Mouse (Mus musculus) adrenal gland, adult 8-10 months (tissue): ENCODE data around the gene Uggt1. TPM values are rescaled to one million over a fixed set of nuclear protein-coding genes. Genes with fewer than 3 reads are reported as not detected.
A peak's percentile ranks its signal among the peaks of the same experiment; 100 is the strongest.

Source experiments
- DNase-seq: peaks from one replicate; pipeline ENCODE4 v3.0.0; 2022
- total RNA-seq, 4 experiments: library from RNA; stranded (reverse); gene quantifications; 2 replicates each; pipeline ENCODE4 v1.2.4; 2022

The Uggt1 gene
- total RNA-seq, 4 experiments from 2014 or later = 50.9 to 64.5 (median 54.8) TPM

DNA sequence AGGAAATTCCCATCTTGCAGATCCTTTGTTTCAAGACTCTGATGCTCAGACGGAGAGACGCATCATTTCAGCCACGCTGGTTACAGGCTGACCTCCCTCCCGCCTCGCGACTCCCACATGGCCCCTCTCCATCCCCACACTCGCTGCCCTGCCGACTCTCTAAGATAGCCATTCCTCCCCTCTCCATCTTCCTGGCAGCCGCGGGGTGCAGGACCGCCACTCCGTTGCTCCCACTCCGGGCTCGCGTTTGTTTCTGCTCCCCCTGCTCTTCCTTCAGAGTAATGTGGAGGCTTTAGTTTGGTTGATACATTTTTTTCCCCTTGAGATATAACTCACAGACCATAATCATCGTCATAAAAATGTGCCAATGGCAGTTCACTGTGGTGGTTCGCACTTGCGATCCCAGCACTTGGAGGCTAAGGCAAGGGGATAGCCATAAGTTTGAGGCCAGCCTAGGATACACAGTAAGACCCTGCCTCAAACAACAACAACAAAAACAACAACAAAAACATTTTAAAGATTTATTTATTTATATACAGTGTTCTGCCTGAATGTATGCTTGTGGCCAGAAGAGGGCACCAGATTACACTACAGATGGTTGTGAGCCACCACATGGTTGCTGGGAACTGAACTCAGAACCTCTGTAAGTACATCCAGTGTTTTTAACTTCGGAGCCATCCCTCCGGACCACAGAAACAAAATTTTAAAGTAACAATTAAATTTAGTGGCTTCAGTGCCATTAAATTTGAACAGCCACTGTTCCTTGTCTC, 11.5 kb upstream of the Uggt1 start:
- DNase-seq = no peak

GRCm38 (mm10) chr1:36254635-36255360, 10.3 kb upstream of the Uggt1 start:
- DNase-seq = no peak

GRCm38 (mm10) chr1:36252791-36253190, 8.3 kb upstream of the Uggt1 start:
- peak; percentile 52 for DNase-seq

- DNase-seq = no peak
Observed at GRCm38 (mm10) chr1:36251426-36251825, 6.9 kb upstream of the Uggt1 start.

DNA sequence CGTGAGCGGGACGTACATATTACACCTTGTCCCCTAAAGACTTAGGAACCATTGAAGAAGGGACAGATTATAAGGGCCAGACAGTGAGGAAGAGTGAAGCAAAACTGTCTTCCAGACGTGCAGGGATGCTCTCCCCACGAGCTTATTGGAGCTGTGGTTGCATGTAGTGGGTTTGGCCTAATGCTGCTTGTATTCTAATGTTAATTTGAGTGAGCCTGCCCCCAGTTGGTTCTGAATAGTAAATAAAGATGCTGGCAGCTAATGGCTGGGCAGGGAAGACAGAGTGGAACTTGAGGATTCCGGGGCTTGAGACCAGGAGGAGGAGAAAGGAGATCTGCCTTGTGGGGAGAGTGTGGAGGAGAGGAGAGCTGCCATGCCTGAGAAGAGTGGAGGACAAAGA, 2.2 kb upstream of the Uggt1 start:
- DNase-seq = no peak

GRCm38 (mm10) chr1:36244828-36245215, 302 bp upstream of the Uggt1 start:
- DNase-seq = no peak

DNA sequence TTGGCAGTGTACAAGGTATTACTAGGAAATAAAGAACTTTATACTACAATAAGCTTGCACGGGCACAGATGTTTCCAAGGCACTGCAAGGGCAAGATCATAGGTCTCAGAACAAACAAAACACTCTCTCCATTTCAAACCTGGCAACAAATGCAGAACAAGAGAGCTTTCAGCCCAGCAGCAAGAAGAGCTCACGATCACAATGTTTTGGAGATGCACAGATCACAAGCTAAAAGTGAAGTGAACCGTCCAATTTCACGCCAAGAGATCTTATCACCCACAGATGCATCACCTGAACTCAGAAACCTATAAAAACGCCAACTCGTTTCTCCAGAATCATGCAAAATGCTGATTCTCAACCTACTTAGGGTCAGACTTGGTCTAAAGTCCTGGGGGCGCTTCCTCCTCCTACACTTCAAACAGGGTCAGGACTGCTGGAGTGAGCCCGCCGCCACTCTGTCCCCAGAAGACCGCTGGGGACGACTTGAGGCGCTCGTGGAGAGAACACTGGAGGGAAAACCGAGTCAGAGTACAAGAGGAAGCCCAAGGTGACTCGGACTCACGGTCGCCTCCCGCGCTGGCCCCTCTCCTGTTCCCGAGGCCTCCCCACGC, 968 bp downstream of the Uggt1 start:
- DNase-seq = no peak

GRCm38 (mm10) chr1:36241903-36242429, 2.6 kb downstream of the Uggt1 start:
- DNase-seq = no peak

- no peak for DNase-seq
Observed at GRCm38 (mm10) chr1:36240176-36240575, 4.3 kb downstream of the Uggt1 start.

DNA sequence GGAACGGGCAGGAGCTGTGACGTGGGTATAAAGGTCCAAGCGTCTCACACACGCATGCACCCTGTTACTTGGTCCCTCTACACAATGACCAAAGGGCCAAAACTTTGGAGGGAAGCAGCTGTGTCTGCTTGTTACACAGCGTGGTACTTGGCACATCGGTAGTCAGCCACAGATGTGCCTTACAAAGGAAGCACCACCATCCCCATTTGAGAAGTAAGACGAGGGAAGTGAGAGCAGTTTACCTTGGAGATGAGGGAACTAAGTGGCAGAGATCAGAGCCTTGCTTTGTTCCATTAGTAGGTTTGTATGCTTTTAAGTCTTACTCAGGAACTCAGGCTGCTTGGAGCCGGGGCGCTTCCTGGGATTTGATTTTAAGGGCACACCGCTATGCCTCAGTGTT, 5.1 kb downstream of the Uggt1 start:
- DNase-seq = no peak

- DNase-seq = no peak
Observed at GRCm38 (mm10) chr1:36235855-36236254, 8.7 kb downstream of the Uggt1 start.

DNA sequence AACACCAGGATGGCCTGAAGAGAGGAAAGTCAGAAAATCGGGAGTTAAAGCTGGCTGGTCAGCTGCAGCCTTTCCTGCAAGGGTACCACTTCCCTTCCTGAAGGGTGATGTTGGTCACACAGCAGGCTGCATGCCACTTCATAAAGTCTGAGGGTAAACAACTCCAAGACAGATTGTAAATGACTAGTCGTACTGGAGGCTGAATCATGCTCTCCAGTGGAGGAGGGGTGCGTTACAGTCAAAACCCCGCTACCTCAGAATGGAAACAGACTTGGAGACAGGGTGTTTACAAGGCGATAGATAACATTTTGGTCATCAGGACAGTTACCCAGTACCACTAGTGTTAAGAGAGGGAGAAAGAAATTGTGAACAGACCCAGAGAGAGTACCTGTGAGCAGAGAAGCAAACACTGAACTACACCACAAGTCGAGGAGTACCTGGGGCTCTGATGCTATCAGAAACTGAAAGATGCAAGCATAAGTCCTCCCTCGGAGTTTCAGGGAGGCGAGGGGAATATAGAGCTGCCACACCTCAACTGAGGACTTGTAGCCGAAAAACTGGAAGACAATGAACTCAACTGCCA, 9.4 kb downstream of the Uggt1 start:
- no peak for DNase-seq

- no peak for DNase-seq
Observed at GRCm38 (mm10) chr1:36233218-36233617, 11.3 kb downstream of the Uggt1 start.

DNA sequence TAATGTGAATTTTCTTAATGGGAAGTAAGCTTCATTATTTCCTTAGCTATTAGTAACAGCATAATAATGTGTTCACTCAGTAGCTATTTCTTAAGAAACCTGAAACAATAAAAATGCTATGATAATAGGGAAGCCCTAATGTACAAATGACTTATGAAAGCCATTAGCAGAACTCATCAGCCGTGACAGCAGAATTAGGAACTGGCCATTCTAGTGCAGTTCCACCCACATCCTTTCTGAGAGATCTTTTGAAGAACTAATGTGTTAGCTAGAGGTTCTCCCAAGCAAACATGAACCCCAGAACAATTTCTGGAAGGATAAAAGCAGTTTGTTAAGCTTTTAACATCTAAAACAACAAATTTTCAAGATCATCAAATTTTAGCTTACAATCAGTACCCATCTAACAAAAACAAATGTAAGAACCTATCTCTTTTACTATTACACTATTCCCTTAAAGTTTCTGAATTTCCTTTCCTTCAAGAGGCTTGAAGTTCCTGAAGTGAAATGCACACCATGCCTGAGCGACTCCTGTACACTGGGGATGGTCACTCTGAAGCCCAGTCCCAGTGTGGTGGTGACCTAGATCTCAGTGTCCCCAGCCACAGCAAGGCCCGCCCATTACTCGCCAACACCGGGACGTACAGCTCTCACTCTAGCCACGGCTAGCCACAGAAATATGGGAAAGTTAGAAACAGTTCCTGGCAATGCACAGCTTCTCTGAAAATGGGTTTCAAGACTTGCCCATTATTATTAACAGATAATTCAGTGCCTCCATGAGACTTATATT, 13.4 kb downstream of the Uggt1 start:
- no peak for DNase-seq

DNA sequence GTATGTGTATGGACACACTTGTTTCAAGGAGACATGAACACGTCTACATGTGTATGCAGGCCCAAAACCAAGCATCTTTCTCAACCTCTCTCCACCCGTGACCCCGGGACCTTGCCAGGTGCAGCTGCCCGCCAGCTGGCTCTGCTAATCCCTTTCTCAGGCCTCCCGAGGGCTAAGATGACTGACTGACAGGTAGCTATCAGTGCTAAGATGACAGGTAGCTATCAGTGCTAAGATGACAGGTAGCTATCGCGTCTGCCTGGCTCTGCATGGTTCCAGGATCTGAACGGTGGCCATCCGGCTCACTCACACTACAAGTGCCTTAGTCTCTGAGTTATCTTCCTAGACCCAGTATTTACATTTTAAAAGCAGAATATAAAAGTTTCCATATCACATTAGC, 16.1 kb downstream of the Uggt1 start:
- DNase-seq = no peak

DNA sequence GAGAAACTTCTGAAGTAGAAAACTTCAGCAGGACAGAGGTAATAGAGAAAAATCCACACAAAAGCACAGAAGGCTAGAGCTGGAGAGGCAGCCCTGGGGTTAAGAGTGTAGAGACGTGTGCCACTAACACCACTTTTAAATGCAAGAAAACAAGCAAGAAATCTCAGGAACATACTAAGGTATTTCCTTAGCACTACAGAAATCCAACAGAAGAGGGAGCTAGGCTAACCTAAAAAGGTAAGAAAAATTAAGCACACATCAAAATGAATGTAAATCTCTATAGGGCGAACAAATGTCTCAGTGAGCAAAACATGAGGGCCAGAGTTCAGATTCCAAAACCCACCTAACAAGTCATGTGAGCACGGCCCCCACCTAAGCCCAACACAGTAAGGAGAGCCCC, 19.9 kb downstream of the Uggt1 start:
- no peak for DNase-seq

GRCm38 (mm10) chr1:36214324-36214723, 30.2 kb downstream of the Uggt1 start:
- DNase-seq = no peak

- DNase-seq = no peak
Observed at GRCm38 (mm10) chr1:36201739-36202138, 42.8 kb downstream of the Uggt1 start.

DNA sequence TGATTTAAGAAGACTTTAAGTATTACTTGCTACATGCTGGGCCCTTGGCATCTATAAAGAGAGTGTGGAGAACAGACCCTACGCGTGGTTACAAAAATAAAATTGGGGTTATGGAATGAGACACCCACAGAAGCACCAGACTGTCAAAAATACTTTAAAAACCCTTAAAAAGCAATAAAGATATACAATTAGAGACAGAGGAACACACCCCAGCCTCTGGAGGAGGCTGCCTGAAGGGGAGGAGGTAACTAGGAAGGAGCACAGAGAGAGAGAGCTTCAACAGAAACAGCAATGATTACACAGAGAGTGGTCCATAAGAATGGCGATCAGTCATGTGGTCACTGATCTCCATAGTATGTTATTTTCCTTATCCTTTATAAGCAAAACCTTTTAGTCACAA, 50.0 kb downstream of the Uggt1 start:
- DNase-seq = no peak

- DNase-seq = no peak
Observed at GRCm38 (mm10) chr1:36191966-36192365, 52.6 kb downstream of the Uggt1 start.

DNA sequence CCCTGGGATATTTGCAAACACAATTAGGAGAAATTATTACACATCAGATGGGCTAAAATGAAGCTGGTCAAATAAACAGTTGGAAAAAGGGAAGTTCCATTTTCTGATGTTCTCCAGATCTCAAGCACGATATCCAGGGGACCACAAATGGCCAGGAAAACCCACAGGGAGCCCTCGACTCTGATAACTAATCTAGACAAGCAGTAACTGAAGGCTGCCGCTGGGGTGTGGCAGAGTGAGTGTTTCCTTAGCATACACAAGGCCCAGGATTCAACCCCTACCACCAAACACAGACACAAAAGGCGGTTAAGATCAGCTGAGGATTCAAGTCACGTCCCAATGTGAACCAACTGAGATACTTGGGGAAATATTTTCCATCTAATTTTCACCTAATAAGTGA, 64.5 kb downstream of the Uggt1 start:
- no peak for DNase-seq

GRCm38 (mm10) chr1:36173461-36173860, 71.1 kb downstream of the Uggt1 start:
- DNase-seq = no peak
